ENCODE assay signal across 8 mouse cellular contexts in genomic region chr16:85801971-85802811, GRCm38 (mm10). TPM values are rescaled to one million over a fixed set of nuclear protein-coding genes. Genes with fewer than 3 reads are reported as not detected.
A peak's percentile ranks its signal among the peaks of the same experiment; 100 is the strongest.
DNase-seq lines count a peak whose midpoint lies in the region; ATAC-seq lines count a peak whose summit lies in the region.

No protein-coding gene starts in this region.

- under 1% methylated on average over 67 of the region's 67 CpGs for WGBS in intestine, embryonic 16.5 days
- 2% methylated on average over 67 of the region's 67 CpGs for WGBS in liver, embryonic 12.5 days (ENCODE audit: insufficient replicate concordance)
- WGBS in neural tube, embryonic 11.5 days, result under 1% methylated on average over 67 of the region's 67 CpGs

- H3K9ac ChIP-seq in intestine, embryonic 16.5 days (ENCODE audit: low read depth, low read length), result peak overlapping the region; percentile 86
- peak overlapping the region; percentile 57 for H3K9ac ChIP-seq in liver, embryonic 12.5 days
- H3K9ac ChIP-seq in neural tube, embryonic 11.5 days (ENCODE audit: low read length), result peak overlapping the region; percentile 81

- peaks cover 10% of the 10 kb centered on the region for H3K36me3 ChIP-seq in intestine, embryonic 16.5 days (ENCODE audit: control insufficient read depth, insufficient read depth, low read length)
- peaks cover 15% of the 10 kb centered on the region; the same call in 1 of the 2 replicates for H3K36me3 ChIP-seq in liver, embryonic 12.5 days
- no peaks in the 10 kb centered on the region for H3K36me3 ChIP-seq in neural tube, embryonic 11.5 days (ENCODE audit: control insufficient read depth, insufficient read depth, low read length)

- peak overlapping the region; percentile 76 for H3K4me3 ChIP-seq in intestine, embryonic 16.5 days (ENCODE audit: low read length)
- peak overlapping the region; percentile 57 for H3K4me3 ChIP-seq in liver, embryonic 12.5 days
- H3K4me3 ChIP-seq in neural tube, embryonic 11.5 days (ENCODE audit: low read depth, low read length), result peak overlapping the region; percentile 67

- intact Hi-C loops in gastrocnemius, postnatal 36 days (cut with DNase I), result loop anchor here (5.0 kb wide), 2 partner anchors 1445 to 1460 kb away; no protein-coding TSS in a partner anchor

- DNase-seq in frontal cortex, postnatal 36 days (ENCODE audit: low spot score in 2 of 2), result peak; percentile 19 to 23
- DNase-seq in frontal cortex, postnatal 14 days (ENCODE audit: low spot score in 2 of 2), result no peak
- DNase-seq in cerebellum, postnatal 25 days, result peak; percentile 58 to 64
- peak; percentile 48 to 62 for DNase-seq in gastrocnemius, postnatal 36 days
- peak; percentile 63 for DNase-seq in neural tube, embryonic 11.5 days (ENCODE audit: low spot score)

- H3K4me2 ChIP-seq in intestine, embryonic 16.5 days (ENCODE audit: low read depth, low read length), result peak overlapping the region; percentile 95
- peak overlapping the region; percentile 67 for H3K4me2 ChIP-seq in liver, embryonic 12.5 days
- H3K4me2 ChIP-seq in neural tube, embryonic 11.5 days (ENCODE audit: low read depth), result peak overlapping the region; percentile 97

- peaks cover 8% of the 10 kb centered on the region; the same call in 1 of the 2 replicates for H3K4me1 ChIP-seq in intestine, embryonic 16.5 days (ENCODE audit: control insufficient read depth, insufficient read depth, low read length)
- H3K4me1 ChIP-seq in liver, embryonic 12.5 days, result peaks cover 8% of the 10 kb centered on the region; the same call in 1 of the 2 replicates
- no peaks in the 10 kb centered on the region for H3K4me1 ChIP-seq in neural tube, embryonic 11.5 days (ENCODE audit: control insufficient read depth, insufficient read depth, low read length)

- H3K9me3 ChIP-seq in intestine, embryonic 16.5 days (ENCODE audit: control insufficient read depth, low read length), result no peaks in the 10 kb centered on the region
- no peaks in the 10 kb centered on the region for H3K9me3 ChIP-seq in liver, embryonic 12.5 days (replicated peaks)
- H3K9me3 ChIP-seq in neural tube, embryonic 11.5 days (ENCODE audit: control insufficient read depth, low read length), result no peaks in the 10 kb centered on the region

- peak overlapping the region; percentile 95 for H3K27ac ChIP-seq in intestine, embryonic 16.5 days (ENCODE audit: low read length)
- H3K27ac ChIP-seq in liver, embryonic 12.5 days, result peak overlapping the region; percentile 61
- H3K27ac ChIP-seq in neural tube, embryonic 11.5 days (ENCODE audit: low read depth, low read length), result peak overlapping the region; percentile 64

- peak; percentile 4; the same call in 1 of the 2 replicates for ATAC-seq in intestine, embryonic 16.5 days
- no peak for ATAC-seq in liver, embryonic 12.5 days
- peak; percentile 15 for ATAC-seq in neural tube, embryonic 11.5 days (ENCODE audit: insufficient read depth, low FRiP score, low TSS enrichment)
- ATAC-seq in CD4-positive, CD25-positive, alpha-beta regulatory T cell, adult 4 months, result no peak

- H3K27me3 ChIP-seq in intestine, embryonic 16.5 days (replicated peaks; ENCODE audit: control insufficient read depth, insufficient read depth, low read length), result no peaks in the 10 kb centered on the region
- H3K27me3 ChIP-seq in liver, embryonic 12.5 days (replicated peaks), result peaks cover 50% of the 10 kb centered on the region
- no peaks in the 10 kb centered on the region for H3K27me3 ChIP-seq in neural tube, embryonic 11.5 days (ENCODE audit: control insufficient read depth, insufficient read depth, low read length)

RNA-seq across cellular contexts. Expression of gene Adamts1, which starts 0.7 kb away (rescaled TPM):
- 10 to 100 TPM; 36.7 to 49.6 TPM for total RNA-seq in gastrocnemius, postnatal 36 days (2021)
- 22.4 TPM in 2 replicates for polyA plus RNA-seq in intestine, embryonic 16.5 days (2015; fragmentation: Nextera tagmentation; extraction: Ambion mirVana)
- polyA plus RNA-seq in liver, embryonic 12.5 days (2016; fragmentation: Nextera tagmentation; extraction: Ambion mirVana), result 14.3 and 14.5 TPM in 2 replicates
- polyA plus RNA-seq in neural tube, embryonic 11.5 days (2014; fragmentation: Nextera tagmentation; extraction: Ambion mirVana), result 13.9 and 14.2 TPM in 2 replicates
- polyA plus RNA-seq in CD4-positive, CD25-positive, alpha-beta regulatory T cell, adult 4 months (2017; shearing (Covaris generic)), result not detected

Comparison
In these comparisons a context has a peak if more than half of its experiments do, and no peak if none do; other contexts are left out.
1. DNase-seq: peak in frontal cortex, postnatal 36 days (2 of 2), cerebellum, postnatal 25 days (2 of 2), gastrocnemius, postnatal 36 days (2 of 2) and neural tube, embryonic 11.5 days (single experiment); none in frontal cortex, postnatal 14 days (0 of 2).
2. ATAC-seq: peak in intestine, embryonic 16.5 days (single experiment) and neural tube, embryonic 11.5 days (single experiment); none in liver, embryonic 12.5 days (single experiment) and CD4-positive, CD25-positive, alpha-beta regulatory T cell, adult 4 months (single experiment).
3. RNA of gene Adamts1, which starts 0.7 kb away (polyA plus RNA-seq): 22.4 TPM in intestine, embryonic 16.5 days, 14.3 to 14.5 TPM in liver, embryonic 12.5 days and 13.9 to 14.2 TPM in neural tube, embryonic 11.5 days; not detected in CD4-positive, CD25-positive, alpha-beta regulatory T cell, adult 4 months; every median in the first group is over 10 times any median in the second.
4. Peak in every context shown above with its lines, with median percentiles within 50 percentile points of each other: H3K27ac ChIP-seq, H3K4me2 ChIP-seq, H3K4me3 ChIP-seq and H3K9ac ChIP-seq.